Mouse (Mus musculus) brain, adult 2 months (tissue): ENCODE measurements at regions not wholly inside any gene's neighbourhood (a gene's known extent, or its start where the extent isn't known, plus 50 kb on each side); places are given as distances from the start of the nearest gene placed in this dataset.

ENCODE experiments used
- DNase-seq: peaks from one replicate; pipeline ENCODE4 v3.0.0; 2011; ENCODE audit warnings: low read depth, low spot score

DNA sequence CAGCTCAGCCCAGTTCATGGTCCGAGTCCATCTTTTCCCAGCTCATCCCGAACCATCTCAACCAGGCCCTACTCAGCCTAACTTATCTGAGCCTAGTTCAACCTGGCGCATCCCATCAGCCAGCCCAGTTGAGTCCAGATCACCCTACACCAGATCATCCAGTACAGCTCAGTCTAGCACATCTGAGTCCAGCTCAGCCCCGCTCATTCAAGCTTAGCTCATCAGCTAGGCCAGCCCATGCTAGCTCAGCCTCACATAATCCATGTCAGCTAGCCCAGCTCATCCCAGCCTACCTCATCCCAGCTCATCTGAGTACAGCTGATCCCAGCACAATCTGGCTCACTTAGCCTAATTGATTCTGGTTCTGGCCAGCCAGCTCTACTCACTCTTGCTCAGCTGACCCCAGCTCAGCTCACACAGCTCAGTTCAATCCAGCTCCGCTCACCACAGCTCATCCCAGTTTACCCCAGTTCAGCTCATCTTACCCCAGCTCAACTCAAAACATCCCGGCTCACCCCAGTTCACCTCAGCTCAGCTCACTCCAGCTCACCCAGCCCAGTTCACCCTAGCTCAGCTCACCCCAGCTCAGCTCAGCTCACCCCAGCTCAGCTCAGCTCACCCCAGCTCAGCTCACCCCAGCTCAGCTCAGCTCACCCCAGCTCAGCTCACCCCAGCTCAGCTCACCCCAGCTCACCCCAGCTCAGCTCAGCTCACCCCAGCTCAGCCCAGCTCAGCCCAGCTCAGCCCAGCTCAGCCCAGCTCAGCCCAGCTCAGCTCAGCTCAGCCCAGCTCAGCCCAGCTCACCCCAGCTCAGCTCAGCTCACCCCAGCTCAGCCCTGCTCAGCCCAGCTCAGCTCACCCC, 65.3 kb upstream of the Adam6b start:
- DNase-seq, result no peak

DNA sequence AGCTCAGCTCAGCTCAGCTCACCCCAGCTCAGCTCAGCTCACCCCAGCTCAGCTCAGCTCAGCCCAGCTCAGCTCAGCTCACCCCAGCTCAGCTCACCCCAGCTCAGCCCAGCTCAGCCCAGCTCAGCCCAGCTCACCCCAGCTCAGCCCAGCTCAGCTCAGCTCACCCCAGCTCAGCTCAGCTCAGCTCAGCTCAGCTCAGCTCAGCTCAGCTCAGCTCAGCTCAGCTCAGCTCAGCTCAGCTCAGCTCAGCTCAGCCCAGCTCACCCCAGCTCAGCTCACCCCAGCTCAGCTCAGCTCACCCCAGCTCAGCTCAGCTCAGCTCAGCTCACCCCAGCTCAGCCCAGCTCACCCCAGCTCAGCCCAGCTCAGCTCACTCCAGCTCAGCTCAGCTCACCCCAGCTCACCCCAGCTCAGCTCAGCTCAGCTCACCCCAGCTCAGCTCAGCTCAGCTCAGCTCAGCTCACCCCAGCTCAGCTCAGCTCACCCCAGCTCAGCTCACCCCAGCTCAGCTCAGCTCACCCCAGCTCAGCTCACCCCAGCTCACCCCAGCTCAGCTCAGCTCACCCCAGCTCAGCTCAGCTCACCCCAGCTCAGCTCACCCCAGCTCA, 64.6 kb upstream of the Adam6b start:
- peak; percentile 41 for DNase-seq

DNA sequence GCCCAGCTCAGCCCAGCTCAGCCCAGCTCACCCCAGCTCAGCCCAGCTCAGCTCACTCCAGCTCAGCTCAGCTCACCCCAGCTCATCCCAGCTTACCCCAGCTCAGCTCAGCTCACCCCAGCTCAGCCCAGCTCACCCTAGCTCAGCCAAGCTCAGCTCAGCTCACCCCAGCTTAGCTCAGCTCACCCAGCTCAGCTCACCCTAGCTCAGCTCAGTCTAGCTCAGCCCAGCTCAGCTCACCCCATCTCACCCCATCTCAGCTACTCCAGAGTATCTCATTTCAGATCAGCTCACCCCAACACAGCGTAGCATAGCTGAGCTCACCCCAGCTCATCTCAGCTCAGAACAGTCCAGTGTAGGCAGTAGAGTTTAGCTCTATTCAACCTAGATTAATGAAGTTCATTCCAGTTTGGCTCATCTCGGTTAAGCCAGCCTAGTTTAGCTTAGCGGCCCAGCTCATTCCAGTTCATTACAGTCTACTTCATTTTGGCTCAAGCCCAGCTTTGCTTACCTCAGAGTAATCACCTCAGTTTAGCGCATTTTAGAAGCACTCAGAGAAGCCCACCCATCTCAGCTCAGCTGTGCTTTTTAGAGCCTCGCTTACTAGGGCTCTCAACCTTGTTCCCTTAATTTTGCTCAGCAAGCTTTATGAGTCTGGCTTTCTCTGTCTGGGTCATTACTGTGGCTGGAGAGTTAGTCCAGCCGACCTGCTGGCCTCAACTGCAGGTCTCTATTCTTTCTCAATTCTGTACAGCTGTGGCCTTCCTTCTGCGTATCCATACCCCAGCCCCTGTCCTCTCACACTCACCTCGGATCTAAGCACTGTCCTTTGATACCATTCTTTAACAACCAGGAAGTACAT, 63.9 kb upstream of the Adam6b start:
- DNase-seq, result no peak

DNA sequence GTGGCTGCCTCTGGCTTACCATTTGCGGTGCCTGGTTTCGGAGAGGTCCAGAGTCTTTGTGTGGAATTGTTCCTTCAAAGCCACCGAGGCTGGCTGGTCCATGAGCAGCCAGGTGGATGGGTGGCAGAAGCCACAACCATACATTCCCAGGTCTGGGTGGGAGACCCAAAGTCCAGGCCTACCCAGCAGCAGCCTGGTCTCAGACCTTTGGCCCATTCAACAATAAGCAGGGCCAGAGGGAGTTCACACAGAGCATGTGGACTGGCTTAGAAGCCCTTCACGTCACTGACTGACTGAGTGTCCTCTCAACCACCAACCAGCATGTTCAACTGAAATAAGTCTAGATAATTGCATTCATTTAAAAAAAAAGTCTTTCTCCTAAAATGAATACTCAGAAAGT, 62.7 kb upstream of the Adam6b start:
- no peak for DNase-seq

DNA sequence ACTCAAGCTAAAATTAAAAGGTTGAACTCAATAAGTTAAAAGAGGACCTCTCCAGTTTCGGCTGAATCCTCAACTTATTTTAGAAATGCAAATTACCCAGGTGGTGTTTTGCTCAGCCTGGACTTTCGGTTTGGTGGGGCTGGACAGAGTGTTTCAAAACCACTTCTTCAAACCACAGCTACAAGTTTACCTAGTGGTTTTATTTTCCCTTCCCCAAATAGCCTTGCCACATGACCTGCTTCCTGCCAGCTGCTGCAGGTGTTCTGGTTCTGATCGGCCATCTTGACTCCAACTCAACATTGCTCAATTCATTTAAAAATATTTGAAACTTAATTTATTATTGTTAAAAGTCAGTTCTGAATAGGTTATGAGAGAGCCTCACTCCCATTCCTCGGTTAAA, 62.0 kb upstream of the Adam6b start:
- peak; percentile 40 for DNase-seq

DNA sequence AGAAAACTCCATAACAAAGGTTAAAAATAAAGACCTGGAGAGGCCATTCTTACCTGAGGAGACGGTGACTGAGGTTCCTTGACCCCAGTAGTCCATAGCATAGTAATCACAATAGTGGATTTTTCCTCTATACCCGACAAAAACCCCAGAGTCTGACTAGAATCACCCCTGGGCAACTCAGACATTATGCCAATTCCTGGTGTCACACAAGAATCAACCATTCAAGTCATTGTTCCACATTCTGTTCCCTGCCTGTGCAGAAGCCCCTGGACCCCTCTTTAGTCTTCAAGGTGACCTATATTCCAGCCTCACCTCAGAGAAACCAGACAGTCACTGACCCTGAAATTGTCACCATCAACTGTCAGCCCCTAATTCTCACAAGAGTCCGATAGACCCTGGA, 60.9 kb upstream of the Adam6b start:
- DNase-seq, result no peak

DNA sequence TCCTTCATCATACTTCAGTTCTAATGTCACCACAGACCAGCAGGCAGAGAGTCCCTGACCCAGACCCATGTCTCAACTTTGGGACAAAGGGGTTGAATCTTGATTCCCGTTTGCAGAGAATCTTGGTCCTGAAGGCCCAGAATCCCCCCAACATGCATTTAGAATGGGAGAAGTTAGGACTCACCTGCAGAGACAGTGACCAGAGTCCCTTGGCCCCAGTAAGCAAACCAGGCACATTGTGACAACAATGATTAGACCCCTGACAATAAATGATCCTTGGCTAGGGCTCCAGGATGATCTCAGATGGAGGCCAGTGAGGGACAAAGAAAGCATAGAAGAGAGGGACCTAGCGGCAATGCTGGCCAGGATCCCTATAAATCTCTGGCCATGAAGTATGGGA, 60.4 kb upstream of the Adam6b start:
- DNase-seq, result no peak

DNA sequence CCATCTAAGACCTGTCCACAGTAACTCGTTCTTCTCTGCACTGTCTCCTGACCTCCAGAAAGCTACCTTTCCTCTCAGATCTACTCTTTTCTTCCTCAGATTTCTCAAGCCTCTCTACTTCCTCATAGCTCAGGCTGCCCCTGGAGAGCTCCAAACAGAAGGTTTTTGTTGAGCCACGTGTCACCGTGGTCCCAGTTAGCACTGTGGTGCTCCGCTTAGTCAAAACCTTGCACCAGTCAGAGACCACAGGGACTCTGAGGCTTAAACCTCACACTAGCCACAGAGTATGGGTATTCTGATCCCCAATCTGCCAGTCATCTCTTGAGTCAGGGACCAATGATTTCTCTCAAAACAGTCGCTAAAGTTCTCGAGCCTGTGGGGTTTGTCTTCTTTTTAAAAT, 59.0 kb upstream of the Adam6b start:
- no peak for DNase-seq
